Mouse (Mus musculus): Measurements from ENCODE around the gene Syn3.

DNA sequence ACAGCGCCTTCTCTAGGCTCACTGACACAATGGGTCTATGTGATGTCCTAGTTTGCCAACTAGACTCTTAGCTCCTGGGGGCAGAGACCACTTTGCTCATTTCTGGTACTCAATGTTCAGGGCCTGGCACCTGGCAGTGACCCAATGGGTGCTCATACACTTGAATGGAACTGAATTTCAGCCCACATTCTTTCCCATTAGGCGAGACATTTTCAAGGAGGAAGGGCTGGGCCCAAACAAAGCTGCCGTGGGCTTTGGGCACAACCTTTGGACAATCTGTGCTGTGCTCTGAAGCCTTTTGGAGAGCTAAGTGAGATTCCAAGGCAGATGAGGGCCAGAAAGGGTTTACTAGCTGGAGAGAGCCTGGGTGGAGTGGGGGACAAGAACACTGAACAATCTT is 239.7 kb downstream of the Syn3 start:
- TF ChIP-seq CTCF (IDR thresholded peaks at IDR 0.05; ENCODE audit: borderline replicate concordance, insufficient read depth, low read depth, low read length), result no peak
- TF ChIP-seq POLR2A (IDR thresholded peaks at IDR 0.05; ENCODE audit: borderline replicate concordance, insufficient read depth, low read length), result no peak
